Mouse (Mus musculus): ENCODE data around the gene Ankrd2.
A peak's percentile ranks its signal among the peaks of the same experiment; 100 is the strongest.
"Not testable (repeated sequence)": the region's sequence is repeated elsewhere in the genome, so short reads cannot be mapped to it uniquely, and the experiment has no call there.

The Ankrd2 gene

DNA sequence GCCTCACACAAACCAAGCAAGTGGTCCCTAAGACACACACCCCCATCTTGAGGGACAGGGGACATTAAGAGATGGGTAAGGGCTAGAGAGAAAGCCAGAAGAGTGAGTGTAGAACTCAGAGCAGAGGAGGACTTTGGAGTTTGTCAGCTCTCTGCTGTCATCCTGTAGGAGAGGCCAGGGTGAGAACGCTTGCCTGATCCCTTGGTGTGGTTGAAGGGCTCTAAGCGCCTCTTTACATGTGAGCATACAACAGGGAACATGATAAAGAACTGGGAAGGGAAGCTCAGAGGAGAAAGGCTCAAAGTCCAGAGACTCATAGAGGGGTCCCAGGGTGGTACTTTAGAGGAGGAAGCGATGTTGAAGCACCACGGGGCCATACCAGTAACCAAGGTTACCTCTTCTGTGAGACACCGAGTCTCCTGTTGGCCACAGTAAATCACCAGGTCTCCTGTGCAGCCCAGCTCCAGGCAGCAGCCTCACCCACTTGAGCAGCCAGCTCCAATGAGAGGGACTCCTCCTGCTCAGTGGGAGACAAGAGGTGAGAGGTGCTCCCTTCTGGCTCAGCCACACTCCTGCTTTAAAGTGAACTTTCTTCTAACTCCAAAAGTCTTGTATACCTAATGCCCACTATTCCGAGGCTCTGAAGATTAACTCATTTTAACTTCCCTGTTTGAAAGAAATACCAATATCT lies 21.1 kb downstream of the Ankrd2 start:
- DNase-seq (ENCODE audit: low spot score), result no peak

- no peak for DNase-seq (ENCODE audit: low spot score)
Measured at GRCm38 (mm10) chr19:42058426-42058825, 22.6 kb downstream of the Ankrd2 start.

DNA sequence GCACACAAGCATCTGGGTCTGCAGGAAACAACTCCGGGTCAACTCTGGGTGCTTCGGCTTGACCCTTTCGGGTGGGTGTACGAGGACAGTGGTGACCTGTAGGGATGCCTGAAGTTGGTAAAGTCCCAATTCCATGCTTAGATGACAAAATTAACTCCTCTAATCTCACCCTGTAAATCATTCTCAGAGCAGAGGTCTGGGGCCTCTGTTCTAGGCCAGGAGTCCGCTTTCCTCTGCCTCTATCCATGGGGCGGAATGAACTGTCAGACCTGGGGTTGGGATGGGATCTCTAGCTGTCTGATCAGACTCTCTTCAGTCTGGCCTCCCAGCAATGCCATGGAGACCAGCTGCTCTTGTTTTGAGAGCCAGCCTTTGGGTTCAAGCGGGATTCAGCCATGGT lies 25.6 kb downstream of the Ankrd2 start:
- DNase-seq (ENCODE audit: low spot score), result no peak

DNA sequence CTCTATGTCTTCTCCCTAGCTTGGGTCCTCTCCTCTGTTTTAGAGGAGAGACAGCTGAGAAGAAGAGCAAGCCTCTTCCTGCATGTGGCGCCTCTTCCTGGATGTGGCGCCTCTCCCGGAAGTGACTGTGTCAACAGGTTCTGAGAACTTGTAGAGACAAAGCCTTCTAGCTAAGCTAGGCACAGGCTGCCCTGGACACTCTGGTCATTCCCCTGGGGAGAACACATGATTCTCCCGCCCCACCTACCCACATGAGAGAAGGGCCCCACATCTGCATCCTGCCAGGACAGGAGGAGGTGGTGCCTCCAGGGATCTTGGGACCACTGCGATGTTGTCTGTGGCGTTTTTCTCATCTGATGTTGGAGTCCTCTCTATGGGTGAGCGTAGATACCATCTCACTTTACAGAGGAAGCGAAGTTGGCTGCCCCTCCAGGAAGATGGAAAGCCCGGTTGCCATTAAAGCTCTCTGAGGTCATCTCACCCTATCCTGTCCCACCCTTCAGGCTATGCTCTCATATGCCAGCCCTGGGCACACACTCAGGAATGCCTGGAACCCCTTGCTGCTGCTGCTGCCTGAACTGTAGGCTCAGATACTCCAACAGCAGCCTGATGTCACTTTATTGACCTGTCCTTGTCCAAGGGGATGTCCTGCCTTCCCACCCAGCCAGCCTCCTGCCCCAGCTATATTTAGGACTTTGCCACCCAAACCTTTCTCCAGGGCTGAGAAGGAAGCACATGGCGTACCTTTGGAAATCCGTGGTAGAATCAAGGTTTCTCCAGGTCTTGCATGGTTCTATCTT lies 32.8 kb downstream of the Ankrd2 start:
- no peak for DNase-seq (ENCODE audit: low spot score)

GRCm38 (mm10) chr19:42069241-42069525 lies 33.4 kb downstream of the Ankrd2 start:
- no peak for DNase-seq (ENCODE audit: low spot score)

DNA sequence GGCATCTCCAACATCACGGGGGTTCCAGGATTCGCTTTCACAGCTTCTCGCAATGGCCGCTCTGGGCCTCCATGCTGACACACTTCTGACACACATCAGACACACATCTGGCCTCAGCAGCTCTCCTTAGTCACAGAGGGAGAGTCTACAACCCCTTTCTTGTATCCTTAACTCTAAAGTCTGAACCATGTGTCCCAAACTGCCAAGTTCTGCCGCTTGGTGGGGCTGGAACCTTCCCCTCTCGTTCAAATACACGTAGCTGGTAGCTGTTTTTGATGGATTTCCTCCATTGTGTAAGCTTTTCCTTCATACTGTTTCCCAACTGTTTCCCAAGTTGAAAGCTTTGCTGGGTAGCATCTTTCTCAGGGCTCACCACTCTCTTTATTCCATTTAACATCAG lies 35.4 kb downstream of the Ankrd2 start:
- DNase-seq (ENCODE audit: low spot score), result no peak

GRCm38 (mm10) chr19:42071886-42072608 lies 36.2 kb downstream of the Ankrd2 start:
- no peak for DNase-seq (ENCODE audit: low spot score)

DNA sequence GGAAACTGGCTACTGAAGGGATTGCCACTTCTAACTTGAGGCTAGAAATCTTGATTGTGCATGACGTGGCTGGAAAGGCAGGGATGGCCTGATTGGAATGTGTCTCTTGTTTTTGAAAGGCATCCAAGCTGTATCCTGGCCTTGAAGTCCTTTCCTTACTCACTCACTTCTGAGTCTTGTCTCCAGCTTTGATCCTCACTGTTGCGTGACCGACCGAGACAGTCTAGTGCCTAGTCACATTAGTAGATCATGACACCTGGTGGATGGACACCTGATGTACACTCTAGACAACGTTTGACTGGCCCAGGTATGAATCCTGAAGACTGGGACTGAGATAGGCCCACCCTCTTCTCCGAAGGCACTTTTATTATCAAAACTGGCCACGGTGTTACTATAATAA lies 37.0 kb downstream of the Ankrd2 start:
- no peak for DNase-seq (ENCODE audit: low spot score)

DNA sequence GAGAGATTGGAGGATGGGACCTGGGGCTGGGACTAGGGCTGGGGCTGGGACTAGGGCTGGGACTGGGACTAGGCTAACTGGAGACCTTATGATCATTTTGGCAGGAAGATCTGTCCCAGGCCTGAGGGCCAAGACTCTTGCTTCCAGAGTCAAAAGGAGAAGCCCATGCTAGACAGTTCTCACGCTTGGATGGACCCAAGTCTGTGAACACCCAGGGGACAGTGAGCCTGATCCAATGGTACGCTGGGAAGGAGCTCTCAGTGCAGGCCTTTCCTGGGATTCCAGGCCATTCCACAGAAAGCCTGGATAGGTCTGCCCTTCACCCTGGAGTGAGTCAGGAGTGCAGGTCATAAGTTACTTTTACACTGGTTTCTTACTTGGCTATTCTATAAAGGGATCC lies 39.3 kb downstream of the Ankrd2 start:
- no peak for DNase-seq (ENCODE audit: low spot score)

GRCm38 (mm10) chr19:42075992-42076391 lies 40.2 kb downstream of the Ankrd2 start:
- DNase-seq (ENCODE audit: low spot score), result no peak

DNA sequence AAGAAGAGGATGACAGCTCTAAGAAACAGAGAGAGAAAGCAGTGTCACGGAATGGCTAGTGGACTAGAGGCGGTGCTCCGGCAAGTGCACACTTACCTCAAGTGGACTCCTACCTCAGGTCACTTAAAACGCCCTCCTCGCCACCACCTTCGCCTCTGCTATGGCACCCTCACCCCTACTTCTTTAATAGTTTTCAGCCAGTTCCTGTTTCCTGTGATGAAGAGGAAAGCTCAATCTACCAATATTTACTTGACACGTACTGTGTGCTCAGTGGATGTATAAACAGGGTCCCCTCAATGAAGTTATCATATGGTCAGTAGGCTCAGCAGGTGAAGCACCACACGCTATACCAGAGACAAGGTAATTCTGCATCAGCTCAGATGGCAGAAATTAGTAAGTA lies 42.8 kb downstream of the Ankrd2 start:
- DNase-seq (ENCODE audit: low spot score), result no peak

DNA sequence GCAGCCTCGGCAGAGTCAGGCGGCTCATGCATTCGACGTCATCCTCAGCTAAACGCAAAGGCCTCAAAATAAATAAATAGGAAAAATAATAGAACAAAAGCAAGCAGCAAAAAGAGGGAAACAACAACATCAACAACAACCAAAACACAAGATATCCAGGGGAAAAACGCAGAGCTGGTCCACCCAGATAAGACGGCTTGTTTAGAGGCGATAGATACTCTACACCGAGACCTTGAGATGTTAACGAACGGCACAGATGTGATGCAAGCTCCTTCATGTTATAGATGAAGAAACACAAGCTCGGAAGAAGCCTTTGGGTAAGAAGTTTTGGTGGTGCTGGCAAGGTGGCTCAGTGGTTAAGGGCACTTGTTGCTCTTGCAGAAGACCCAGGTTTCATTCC lies 43.2 kb downstream of the Ankrd2 start:
- DNase-seq (ENCODE audit: low spot score), result no peak

DNA sequence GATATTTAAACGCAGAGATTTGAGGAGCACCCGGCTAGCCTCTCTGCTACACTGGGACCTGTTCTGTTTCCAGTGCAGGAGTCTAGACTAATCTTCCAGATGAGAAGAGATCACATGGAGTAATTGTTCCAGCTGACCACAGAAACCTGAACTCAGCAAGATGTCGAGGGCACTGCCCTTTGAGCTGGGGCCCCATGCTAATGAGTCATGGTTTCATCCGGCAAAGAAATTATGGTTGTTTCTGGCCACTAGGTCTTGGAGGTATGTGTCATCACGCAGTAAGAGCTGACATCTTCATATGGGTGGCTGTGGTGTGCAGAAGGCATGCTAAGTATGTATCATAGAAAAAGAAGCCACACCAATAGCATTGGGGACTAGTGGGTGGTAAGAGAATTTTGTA lies 44.1 kb downstream of the Ankrd2 start:
- DNase-seq (ENCODE audit: low spot score), result no peak

DNA sequence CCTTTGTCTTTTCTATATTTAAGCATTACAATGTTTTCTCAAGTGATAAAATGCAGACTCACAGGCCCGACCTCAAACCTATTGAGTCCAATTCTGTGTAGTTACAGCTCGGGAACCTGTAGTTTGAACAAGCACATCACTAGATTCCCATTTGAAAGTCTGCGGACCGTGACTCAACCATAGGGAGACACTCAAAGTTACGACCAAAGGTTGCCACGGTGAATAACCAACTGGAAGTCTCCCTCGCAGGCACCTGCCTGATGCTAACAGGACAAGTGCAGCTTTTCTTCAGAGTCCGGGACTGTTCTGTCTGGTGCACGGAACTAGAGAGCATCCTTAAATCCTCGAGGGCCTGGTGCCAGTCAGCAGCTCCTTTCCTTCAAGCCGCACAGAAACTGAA lies 44.7 kb downstream of the Ankrd2 start:
- DNase-seq (ENCODE audit: low spot score), result no peak

DNA sequence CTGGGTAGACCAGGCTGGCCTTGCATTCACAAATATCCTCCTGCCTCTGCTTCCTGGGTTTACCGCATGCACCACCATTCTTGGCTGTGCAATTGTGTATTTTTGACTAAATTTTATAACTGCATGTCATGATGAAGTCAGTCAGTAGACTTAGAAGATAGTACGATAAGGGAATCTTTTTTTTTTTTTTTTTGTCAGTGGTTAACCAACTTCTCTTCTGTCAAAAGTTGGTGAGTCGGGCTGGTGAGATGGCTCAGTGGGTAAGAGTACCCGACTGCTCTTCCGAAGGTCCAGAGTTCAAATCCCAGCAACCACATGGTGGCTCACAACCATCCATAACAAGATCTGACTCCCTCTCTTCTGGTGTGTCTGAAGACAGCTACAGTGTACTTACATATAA lies 45.8 kb downstream of the Ankrd2 start:
- not testable (repeated sequence) for DNase-seq (ENCODE audit: low spot score)

- DNase-seq (ENCODE audit: low spot score), result no peak
Measured at GRCm38 (mm10) chr19:42085690-42086089, 49.9 kb downstream of the Ankrd2 start.

DNA sequence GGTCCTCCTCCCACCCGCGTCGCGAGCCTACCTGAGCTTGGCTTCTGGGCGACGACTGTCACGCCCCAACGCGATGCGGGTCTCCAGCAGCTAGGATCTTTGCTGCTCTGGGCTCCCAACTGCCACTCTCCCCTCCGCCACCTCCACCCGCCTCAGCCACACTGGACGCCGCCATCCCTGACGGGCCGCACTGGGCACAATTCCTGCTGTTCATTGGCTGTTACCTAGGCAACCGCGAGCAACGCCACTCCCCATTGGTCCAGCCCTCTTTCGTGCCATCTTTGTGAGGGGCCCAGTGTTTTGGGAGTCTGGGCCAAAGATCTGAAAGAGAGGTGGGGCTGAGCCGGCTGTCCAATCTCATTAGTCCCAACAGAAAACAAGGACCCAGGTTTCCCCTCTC lies 50.4 kb downstream of the Ankrd2 start, which contains the start of gene Morn4:
Gene Morn4, minus strand, starts transcription at position 192 of the 400 bp plus-strand sequence.
- peak; percentile 98 for DNase-seq (ENCODE audit: low spot score)

- DNase-seq (ENCODE audit: low spot score), result peak; percentile 78
Measured at GRCm38 (mm10) chr19:42089103-42089747, 53.4 kb downstream of the Ankrd2 start.

- DNase-seq (ENCODE audit: low spot score), result peak; percentile 100
Measured at GRCm38 (mm10) chr19:42089748-42090595, 54.2 kb downstream of the Ankrd2 start, which contains the start of gene Pi4k2a. Gene Pi4k2a (plus strand): TSS chr19:42090470.

GRCm38 (mm10) chr19:42090637-42091141 lies 54.9 kb downstream of the Ankrd2 start:
- peak; percentile 38 for DNase-seq (ENCODE audit: low spot score)
